Mouse (Mus musculus) intestine, embryonic 14.5 days (tissue): ENCODE measurements at regions not wholly inside any gene's neighbourhood (a gene's known extent, or its start where the extent isn't known, plus 50 kb on each side); places are given as distances from the start of the nearest gene placed in this dataset.

Source experiments
- ATAC-seq: fragments of 200-750 bp; cut with Nextera tagmentation; replicated peaks from 2 replicates; pipeline ENCODE4 v1.8.0; 2017; ENCODE audit warnings: low read depth, moderate number of reproducible peaks, moderate TSS enrichment, moderate library complexity; ENCODE audit not compliant: low FRiP score, low TSS enrichment
- DNase-seq: peaks from one replicate; pipeline ENCODE4 v3.0.0-alpha.2; 2018; ENCODE audit warnings: low spot score
- H3K27ac ChIP-seq: fragments of 300-500 bp; sonication (generic); 2 replicates; pipeline ENCODE4 v1.5.1; 2014; ENCODE audit warnings: low read depth, mild to moderate bottlenecking, control low read depth
- H3K27me3 ChIP-seq: fragments of 300-500 bp; sonication (generic); replicated peaks from 2 replicates; pipeline ENCODE4 v1.6.1; 2014; ENCODE audit warnings: low read length, control low read depth; ENCODE audit not compliant: control insufficient read depth, insufficient read depth
- H3K36me3 ChIP-seq: fragments of 300-500 bp; sonication (generic); 2 replicates; pipeline ENCODE4 v1.6.1; 2014; ENCODE audit warnings: low read length, control low read depth; ENCODE audit not compliant: control insufficient read depth, insufficient read depth
- H3K4me1 ChIP-seq: fragments of 300-500 bp; sonication (generic); replicated peaks from 2 replicates; pipeline ENCODE4 v1.6.1; 2014; ENCODE audit warnings: low read length, control low read depth, mixed read lengths; ENCODE audit not compliant: control insufficient read depth, insufficient read depth
- H3K4me2 ChIP-seq: fragments of 300-500 bp; sonication (generic); 2 replicates; pipeline ENCODE4 v1.6.1; 2014; ENCODE audit warnings: low read length
- H3K4me3 ChIP-seq: fragments of 300-500 bp; sonication (generic); 2 replicates; pipeline ENCODE4 v1.5.1; 2014; ENCODE audit warnings: low read depth, low read length, control low read depth, mixed read lengths
- H3K9ac ChIP-seq: fragments of 300-500 bp; sonication (generic); 2 replicates; pipeline ENCODE4 v1.6.1; 2014; ENCODE audit warnings: mild to moderate bottlenecking, low read length
- H3K9me3 ChIP-seq: fragments of 300-500 bp; sonication (generic); 2 replicates; pipeline ENCODE4 v1.6.1; 2016; ENCODE audit warnings: low read length, control low read depth; ENCODE audit not compliant: control insufficient read depth
- WGBS: fragments of 180-500 bp; shearing (Covaris S2); extraction: QIAGEN DNeasy Blood & Tissue Kit; methylation state at CpG from one replicate; pipeline ENCODE4 v1.1.7; 2014; 5-methylcytosine and 5-hydroxymethylcytosine counted together

GRCm38 (mm10) chr11:24925135-24925534, 847.3 kb downstream of the Bcl11a start:
- Histone ChIP-seq H3K36me3 (no peaks in the 10 kb centered on the region), H3K4me2 (no peak overlapping the region), H3K4me1 (no peaks in the 10 kb centered on the region), H3K27me3 (no peaks in the 10 kb centered on the region), H3K4me3 (no peak overlapping the region), H3K9me3 (no peaks in the 10 kb centered on the region), H3K27ac (no peak overlapping the region), H3K9ac (no peak overlapping the region)
- DNase-seq, result no peak
- no peak for ATAC-seq

- Histone ChIP-seq H3K4me3 (no peak overlapping the region), H3K27ac (no peak overlapping the region), H3K4me1 (no peaks in the 10 kb centered on the region), H3K9ac (no peak overlapping the region), H3K4me2 (no peak overlapping the region), H3K36me3 (no peaks in the 10 kb centered on the region), H3K27me3 (no peaks in the 10 kb centered on the region), H3K9me3 (no peaks in the 10 kb centered on the region)
- ATAC-seq (no peak), DNase-seq (no peak)
These were observed 865.8 kb downstream of the Bcl11a start for GRCm38 (mm10) chr11:24943646-24944045.

GRCm38 (mm10) chr11:24951161-24951560, 873.3 kb downstream of the Bcl11a start:
- H3K9ac ChIP-seq, result no peak overlapping the region
- no peaks in the 10 kb centered on the region for H3K27me3 ChIP-seq
- no peak overlapping the region for H3K4me2 ChIP-seq
- H3K27ac ChIP-seq, result no peak overlapping the region
- WGBS, result 73% methylated on average over 1 of the region's 1 CpGs
- ATAC-seq (no peak), DNase-seq (no peak)
- H3K4me1 ChIP-seq, result no peaks in the 10 kb centered on the region
- H3K4me3 ChIP-seq, result no peak overlapping the region
- no peaks in the 10 kb centered on the region for H3K9me3 ChIP-seq
- no peaks in the 10 kb centered on the region for H3K36me3 ChIP-seq

- no peak overlapping the region for H3K4me3 ChIP-seq
- no peaks in the 10 kb centered on the region for H3K9me3 ChIP-seq
- no peak overlapping the region for H3K4me2 ChIP-seq
- no peak overlapping the region for H3K27ac ChIP-seq
- no peaks in the 10 kb centered on the region for H3K4me1 ChIP-seq
- WGBS, result 73% methylated on average over 2 of the region's 2 CpGs
- no peak overlapping the region for H3K9ac ChIP-seq
- H3K27me3 ChIP-seq, result no peaks in the 10 kb centered on the region
- no peaks in the 10 kb centered on the region for H3K36me3 ChIP-seq
- DNase-seq (no peak), ATAC-seq (no peak)
These were observed 894.5 kb downstream of the Bcl11a start for GRCm38 (mm10) chr11:24972359-24972758.

- DNase-seq (no peak), ATAC-seq (no peak)
- no peak overlapping the region for H3K9ac ChIP-seq
- no peak overlapping the region for H3K4me3 ChIP-seq
- WGBS, result 66% methylated on average over 9 of the region's 9 CpGs
- H3K9me3 ChIP-seq, result no peaks in the 10 kb centered on the region
- no peaks in the 10 kb centered on the region for H3K27me3 ChIP-seq
- no peak overlapping the region for H3K27ac ChIP-seq
- no peaks in the 10 kb centered on the region for H3K4me1 ChIP-seq
- H3K4me2 ChIP-seq, result no peak overlapping the region
- no peaks in the 10 kb centered on the region for H3K36me3 ChIP-seq
These were observed 902.4 kb downstream of the Bcl11a start for GRCm38 (mm10) chr11:24980193-24980665.

GRCm38 (mm10) chr11:24983060-24983629, 905.3 kb downstream of the Bcl11a start:
- H3K27me3 ChIP-seq, result no peaks in the 10 kb centered on the region
- 78% methylated on average over 10 of the region's 10 CpGs for WGBS
- ATAC-seq, result no peak
- H3K9me3 ChIP-seq, result no peaks in the 10 kb centered on the region
- H3K4me1 ChIP-seq, result no peaks in the 10 kb centered on the region
- H3K27ac ChIP-seq, result no peak overlapping the region
- no peak overlapping the region for H3K4me2 ChIP-seq
- no peak overlapping the region for H3K4me3 ChIP-seq
- H3K9ac ChIP-seq, result no peak overlapping the region
- no peak for DNase-seq
- H3K36me3 ChIP-seq, result no peaks in the 10 kb centered on the region

GRCm38 (mm10) chr11:25005491-25005890, 927.6 kb downstream of the Bcl11a start:
- no peaks in the 10 kb centered on the region for H3K36me3 ChIP-seq
- WGBS, result 15% methylated on average over 5 of the region's 5 CpGs
- no peak overlapping the region for H3K4me3 ChIP-seq
- no peak overlapping the region for H3K9ac ChIP-seq
- H3K27me3 ChIP-seq, result no peaks in the 10 kb centered on the region
- no peak overlapping the region for H3K27ac ChIP-seq
- DNase-seq (no peak), ATAC-seq (no peak)
- H3K4me2 ChIP-seq, result no peak overlapping the region
- 0 out of 2 replicates have a peak, but pooled peaks cover 8% of the 10 kb centered on the region for H3K4me1 ChIP-seq
- H3K9me3 ChIP-seq, result no peaks in the 10 kb centered on the region

- 65% methylated on average over 4 of the region's 4 CpGs for WGBS
- H3K9ac ChIP-seq, result no peak overlapping the region
- ATAC-seq, result no peak
- no peak overlapping the region for H3K27ac ChIP-seq
- no peaks in the 10 kb centered on the region for H3K4me1 ChIP-seq
- H3K27me3 ChIP-seq, result no peaks in the 10 kb centered on the region
- H3K4me3 ChIP-seq, result no peak overlapping the region
- no peaks in the 10 kb centered on the region for H3K36me3 ChIP-seq
- no peaks in the 10 kb centered on the region for H3K9me3 ChIP-seq
- no peak for DNase-seq
- H3K4me2 ChIP-seq, result no peak overlapping the region
These were observed 948.9 kb downstream of the Bcl11a start for GRCm38 (mm10) chr11:25026786-25027185.

GRCm38 (mm10) chr11:25040983-25041382, 963.1 kb downstream of the Bcl11a start:
- no peak for ATAC-seq

More at GRCm38 (mm10) chr11:25040983-25041382, 963.1 kb downstream of the Bcl11a start:
- WGBS, result 30% methylated on average over 4 of the region's 4 CpGs
- Histone ChIP-seq H3K27me3 (no peaks in the 10 kb centered on the region), H3K9me3 (no peaks in the 10 kb centered on the region), H3K36me3 (no peaks in the 10 kb centered on the region), H3K9ac (no peak overlapping the region), H3K4me2 (no peak overlapping the region), H3K4me1 (no peaks in the 10 kb centered on the region), H3K4me3 (no peak overlapping the region), H3K27ac (no peak overlapping the region)
- no peak for DNase-seq
